ENCODE assay signal across 8 mouse cellular contexts in the genomic region with DNA sequence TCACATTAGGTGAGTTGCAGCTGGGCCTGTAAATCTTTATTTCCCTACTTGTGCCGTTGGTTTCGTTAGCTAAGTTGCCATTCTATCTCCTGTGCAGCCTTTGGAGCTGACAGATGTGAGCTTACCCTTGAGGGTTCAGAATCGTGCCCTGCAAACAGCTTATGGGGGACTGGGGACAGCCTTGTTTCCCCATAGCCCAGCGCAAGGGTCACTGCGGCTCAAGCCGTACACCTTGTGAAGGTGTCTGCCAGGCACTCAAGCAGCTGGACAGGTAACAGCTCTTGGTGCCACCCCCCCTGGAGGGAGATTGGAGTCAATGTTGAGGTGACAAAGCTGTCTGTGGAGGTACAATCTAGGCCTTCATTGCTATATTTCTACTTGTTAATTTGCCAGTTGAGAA. TPM values are rescaled to one million over a fixed set of nuclear protein-coding genes. Genes with fewer than 3 reads are reported as not detected.
DNase-seq lines count a peak whose midpoint lies in the region; ATAC-seq lines count a peak whose summit lies in the region.

No protein-coding gene starts in this region.

- H3K4me3 ChIP-seq in heart, embryonic 15.5 days, result peak overlapping the region; percentile 79
- H3K4me3 ChIP-seq in embryonic facial prominence, embryonic 11.5 days (ENCODE audit: low read depth, low read length), result peak overlapping the region; percentile 62
- H3K4me3 ChIP-seq in intestine, embryonic 15.5 days (replicated peaks), result peak overlapping the region; percentile 69
- peak overlapping the region; percentile 92 for H3K4me3 ChIP-seq in neural tube, embryonic 11.5 days (ENCODE audit: low read depth, low read length)

- H3K27ac ChIP-seq in heart, embryonic 15.5 days, result peak overlapping the region; percentile 26; the same call in 1 of the 2 replicates
- peak overlapping the region; percentile 35; the same call in 1 of the 2 replicates for H3K27ac ChIP-seq in embryonic facial prominence, embryonic 11.5 days (replicated peaks; ENCODE audit: low read depth, low read length)
- H3K27ac ChIP-seq in intestine, embryonic 15.5 days, result no peak overlapping the region
- no peak overlapping the region for H3K27ac ChIP-seq in neural tube, embryonic 11.5 days (ENCODE audit: low read depth, low read length)

- 29% methylated on average over 6 of the region's 6 CpGs for WGBS in heart, embryonic 15.5 days
- WGBS in embryonic facial prominence, embryonic 11.5 days, result 34% methylated on average over 6 of the region's 6 CpGs
- 19% methylated on average over 6 of the region's 6 CpGs for WGBS in intestine, embryonic 15.5 days
- WGBS in neural tube, embryonic 11.5 days, result 38% methylated on average over 6 of the region's 6 CpGs

- H3K36me3 ChIP-seq in heart, embryonic 15.5 days, result peaks cover 23% of the 10 kb centered on the region
- peaks cover 4% of the 10 kb centered on the region; the same call in 1 of the 2 replicates for H3K36me3 ChIP-seq in embryonic facial prominence, embryonic 11.5 days (replicated peaks; ENCODE audit: control insufficient read depth, insufficient read depth, low read depth, low read length)
- peaks cover 13% of the 10 kb centered on the region for H3K36me3 ChIP-seq in intestine, embryonic 15.5 days
- peaks cover 3% of the 10 kb centered on the region; the same call in 1 of the 2 replicates for H3K36me3 ChIP-seq in neural tube, embryonic 11.5 days (ENCODE audit: control insufficient read depth, insufficient read depth, low read length)

- H3K27me3 ChIP-seq in heart, embryonic 15.5 days, result no peaks in the 10 kb centered on the region
- no peaks in the 10 kb centered on the region for H3K27me3 ChIP-seq in embryonic facial prominence, embryonic 11.5 days (ENCODE audit: control insufficient read depth, insufficient read depth, low read length)
- no peaks in the 10 kb centered on the region for H3K27me3 ChIP-seq in intestine, embryonic 15.5 days (replicated peaks)
- H3K27me3 ChIP-seq in neural tube, embryonic 11.5 days (ENCODE audit: control insufficient read depth, insufficient read depth, low read length), result no peaks in the 10 kb centered on the region

- no peak for DNase-seq in heart, postnatal 10 days
- DNase-seq in embryonic facial prominence, embryonic 11.5 days (ENCODE audit: low spot score), result no peak
- DNase-seq in neural tube, embryonic 11.5 days (ENCODE audit: low spot score), result no peak
- no peak for DNase-seq in frontal cortex, postnatal 25 days (ENCODE audit: low spot score in 2 of 2)
- no peak for DNase-seq in lung, postnatal 10 days

- H3K9ac ChIP-seq in heart, embryonic 15.5 days, result peak overlapping the region; percentile 76
- H3K9ac ChIP-seq in embryonic facial prominence, embryonic 11.5 days (replicated peaks; ENCODE audit: low read length), result peak overlapping the region; percentile 70
- peak overlapping the region; percentile 72 for H3K9ac ChIP-seq in intestine, embryonic 15.5 days
- H3K9ac ChIP-seq in neural tube, embryonic 11.5 days (ENCODE audit: low read length), result peak overlapping the region; percentile 86

- peak overlapping the region; percentile 79 for H3K4me2 ChIP-seq in heart, embryonic 15.5 days
- peak overlapping the region; percentile 83 for H3K4me2 ChIP-seq in embryonic facial prominence, embryonic 11.5 days (ENCODE audit: low read depth, low read length)
- peak overlapping the region; percentile 52 for H3K4me2 ChIP-seq in intestine, embryonic 15.5 days (replicated peaks)
- peak overlapping the region; percentile 96 for H3K4me2 ChIP-seq in neural tube, embryonic 11.5 days (ENCODE audit: low read depth)

- H3K9me3 ChIP-seq in heart, embryonic 15.5 days (replicated peaks), result no peaks in the 10 kb centered on the region
- H3K9me3 ChIP-seq in embryonic facial prominence, embryonic 11.5 days (replicated peaks; ENCODE audit: control insufficient read depth, low read length), result no peaks in the 10 kb centered on the region
- H3K9me3 ChIP-seq in intestine, embryonic 15.5 days, result no peaks in the 10 kb centered on the region
- H3K9me3 ChIP-seq in neural tube, embryonic 11.5 days (ENCODE audit: control insufficient read depth, low read length), result no peaks in the 10 kb centered on the region

- peaks cover 18% of the 10 kb centered on the region for H3K4me1 ChIP-seq in heart, embryonic 15.5 days (replicated peaks)
- peaks cover 4% of the 10 kb centered on the region; the same call in 1 of the 2 replicates for H3K4me1 ChIP-seq in embryonic facial prominence, embryonic 11.5 days (ENCODE audit: control insufficient read depth, insufficient read depth, low read length)
- peaks cover 9% of the 10 kb centered on the region for H3K4me1 ChIP-seq in intestine, embryonic 15.5 days (replicated peaks)
- H3K4me1 ChIP-seq in neural tube, embryonic 11.5 days (ENCODE audit: control insufficient read depth, insufficient read depth, low read length), result peaks cover 5% of the 10 kb centered on the region

- intact Hi-C loops in heart, postnatal 10 days (cut with DNase I), result no loop called here

- no peak for ATAC-seq in heart, embryonic 15.5 days (replicated peaks; ENCODE audit: insufficient number of reproducible peaks, insufficient read depth, low FRiP score, low read depth)
- no peak for ATAC-seq in embryonic facial prominence, embryonic 11.5 days (replicated peaks; ENCODE audit: insufficient number of reproducible peaks, low FRiP score, low TSS enrichment, low read depth)
- no peak for ATAC-seq in intestine, embryonic 15.5 days
- ATAC-seq in neural tube, embryonic 11.5 days (ENCODE audit: insufficient read depth, low FRiP score, low TSS enrichment), result no peak
- ATAC-seq in inflammation-experienced regulatory T-cells, adult 6 months, result no peak

RNA-seq across cellular contexts. Expression of a gene that starts 2.1 kb away (rescaled TPM):
- 826 and 843 TPM in 2 replicates for polyA plus RNA-seq in heart, embryonic 15.5 days (2015; fragmentation: Nextera tagmentation; extraction: Ambion mirVana)
- total RNA-seq in heart, postnatal 10 days (2021), result 100 to 1,000 TPM; 812 to 873 TPM
- polyA plus RNA-seq in embryonic facial prominence, embryonic 11.5 days (2014; fragmentation: Nextera tagmentation; extraction: Ambion mirVana), result 1,406 and 1,416 TPM in 2 replicates
- 1,501 and 1,565 TPM in 2 replicates for polyA plus RNA-seq in intestine, embryonic 15.5 days (2015; fragmentation: Nextera tagmentation; extraction: Ambion mirVana)
- polyA plus RNA-seq in neural tube, embryonic 11.5 days (2014; fragmentation: Nextera tagmentation; extraction: Ambion mirVana), result 1,156 and 1,182 TPM in 2 replicates
- 1,000 to 10,000 TPM; 2,959 to 5,702 (median 4,871) TPM for polyA plus RNA-seq in inflammation-experienced regulatory T-cells, adult 6 months (2017; shearing (Covaris generic))

RNA-seq across cellular contexts. Expression of a gene that starts 12.6 kb away (rescaled TPM):
- polyA plus RNA-seq in heart, embryonic 15.5 days (2015; fragmentation: Nextera tagmentation; extraction: Ambion mirVana), result 30.1 and 44.1 TPM in 2 replicates
- 10 to 100 TPM; 25.7 to 28.9 TPM for total RNA-seq in heart, postnatal 10 days (2021)
- 27.6 and 28.4 TPM in 2 replicates for polyA plus RNA-seq in embryonic facial prominence, embryonic 11.5 days (2014; fragmentation: Nextera tagmentation; extraction: Ambion mirVana)
- polyA plus RNA-seq in intestine, embryonic 15.5 days (2015; fragmentation: Nextera tagmentation; extraction: Ambion mirVana), result 55.3 and 57.2 TPM in 2 replicates
- 30.2 and 33.5 TPM in 2 replicates for polyA plus RNA-seq in neural tube, embryonic 11.5 days (2014; fragmentation: Nextera tagmentation; extraction: Ambion mirVana)
- 10 to 100 TPM; 19.1 to 30.5 (median 20.5) TPM for polyA plus RNA-seq in inflammation-experienced regulatory T-cells, adult 6 months (2017; shearing (Covaris generic))

RNA-seq across cellular contexts. Expression of a gene that starts 13.2 kb away (rescaled TPM):
- 198 and 226 TPM in 2 replicates for polyA plus RNA-seq in heart, embryonic 15.5 days (2015; fragmentation: Nextera tagmentation; extraction: Ambion mirVana)
- 100 to 1,000 TPM; 106 to 107 TPM for total RNA-seq in heart, postnatal 10 days (2021)
- 257 and 283 TPM in 2 replicates for polyA plus RNA-seq in embryonic facial prominence, embryonic 11.5 days (2014; fragmentation: Nextera tagmentation; extraction: Ambion mirVana)
- 230 and 235 TPM in 2 replicates for polyA plus RNA-seq in intestine, embryonic 15.5 days (2015; fragmentation: Nextera tagmentation; extraction: Ambion mirVana)
- 236 and 244 TPM in 2 replicates for polyA plus RNA-seq in neural tube, embryonic 11.5 days (2014; fragmentation: Nextera tagmentation; extraction: Ambion mirVana)
- polyA plus RNA-seq in inflammation-experienced regulatory T-cells, adult 6 months (2017; shearing (Covaris generic)), result 1 to 10 TPM; 7.0 to 9.4 (median 9.1) TPM

RNA-seq across cellular contexts. Expression of a gene that starts 14.3 kb away (rescaled TPM):
- polyA plus RNA-seq in heart, embryonic 15.5 days (2015; fragmentation: Nextera tagmentation; extraction: Ambion mirVana), result 0.86 and 1.2 TPM in 2 replicates
- 1 to 10 TPM in 1 of 2 experiments, under 1 TPM in 1; 0.67 to 1.4 TPM for total RNA-seq in heart, postnatal 10 days (2021)
- polyA plus RNA-seq in embryonic facial prominence, embryonic 11.5 days (2014; fragmentation: Nextera tagmentation; extraction: Ambion mirVana), result 0.10 and 0.17 TPM in 2 replicates
- polyA plus RNA-seq in intestine, embryonic 15.5 days (2015; fragmentation: Nextera tagmentation; extraction: Ambion mirVana), result 1.0 and 1.1 TPM in 2 replicates
- 0.08 and 0.27 TPM in 2 replicates for polyA plus RNA-seq in neural tube, embryonic 11.5 days (2014; fragmentation: Nextera tagmentation; extraction: Ambion mirVana)
- 1 to 10 TPM in 1 of 3 experiments, under 1 TPM in 2; 0.15 to 2.4 (median 0.33) TPM for polyA plus RNA-seq in inflammation-experienced regulatory T-cells, adult 6 months (2017; shearing (Covaris generic))

RNA-seq across cellular contexts. Expression of a gene that starts 28.6 kb away (rescaled TPM):
- polyA plus RNA-seq in heart, embryonic 15.5 days (2015; fragmentation: Nextera tagmentation; extraction: Ambion mirVana), result 4.1 and 7.8 TPM in 2 replicates
- 1 to 10 TPM; 1.5 to 2.1 TPM for total RNA-seq in heart, postnatal 10 days (2021)
- 3.9 and 4.3 TPM in 2 replicates for polyA plus RNA-seq in embryonic facial prominence, embryonic 11.5 days (2014; fragmentation: Nextera tagmentation; extraction: Ambion mirVana)
- polyA plus RNA-seq in intestine, embryonic 15.5 days (2015; fragmentation: Nextera tagmentation; extraction: Ambion mirVana), result 73.4 and 82.6 TPM in 2 replicates
- polyA plus RNA-seq in neural tube, embryonic 11.5 days (2014; fragmentation: Nextera tagmentation; extraction: Ambion mirVana), result 2.7 and 3.3 TPM in 2 replicates
- polyA plus RNA-seq in inflammation-experienced regulatory T-cells, adult 6 months (2017; shearing (Covaris generic)), result 10 to 100 TPM in 1 of 3 experiments, 1 to 10 TPM in 2; 5.5 to 14.4 (median 8.9) TPM

Comparison
In these comparisons a context has a peak if more than half of its experiments do, and no peak if none do; other contexts are left out.
1. H3K27ac ChIP-seq: peak in heart, embryonic 15.5 days (single experiment) and embryonic facial prominence, embryonic 11.5 days (single experiment); none in intestine, embryonic 15.5 days (single experiment) and neural tube, embryonic 11.5 days (single experiment).
2. RNA of a gene that starts 13.2 kb away (polyA plus RNA-seq): 257 to 283 TPM in embryonic facial prominence, embryonic 11.5 days, 236 to 244 TPM in neural tube, embryonic 11.5 days, 230 to 235 TPM in intestine, embryonic 15.5 days and 198 to 226 TPM in heart, embryonic 15.5 days; 7.0 to 9.4 TPM in inflammation-experienced regulatory T-cells, adult 6 months; every median in the first group is over 10 times any median in the second.
3. Peak in every context shown above with its lines, with median percentiles within 50 percentile points of each other: H3K4me2 ChIP-seq, H3K4me3 ChIP-seq and H3K9ac ChIP-seq.